Mouse (Mus musculus) left cerebral cortex, postnatal 14 days (tissue): ENCODE measurements at regions not wholly inside any gene's neighbourhood (a gene's known extent, or its start where the extent isn't known, plus 50 kb on each side); places are given as distances from the start of the nearest gene placed in this dataset.

Experiments
- DNase-seq, 2 experiments: peaks; one replicate each; pipeline ENCODE4 v3.0.0; 2021 to 2022; ENCODE audit warnings: low spot score in 2 of 2, mixed read lengths in 1 of 2
- intact Hi-C: fragments of 180-260 bp; cut with DNase I; formaldehyde crosslinking; loops from one replicate; pipeline ENCODE4 v1.15.1; 2025

DNA sequence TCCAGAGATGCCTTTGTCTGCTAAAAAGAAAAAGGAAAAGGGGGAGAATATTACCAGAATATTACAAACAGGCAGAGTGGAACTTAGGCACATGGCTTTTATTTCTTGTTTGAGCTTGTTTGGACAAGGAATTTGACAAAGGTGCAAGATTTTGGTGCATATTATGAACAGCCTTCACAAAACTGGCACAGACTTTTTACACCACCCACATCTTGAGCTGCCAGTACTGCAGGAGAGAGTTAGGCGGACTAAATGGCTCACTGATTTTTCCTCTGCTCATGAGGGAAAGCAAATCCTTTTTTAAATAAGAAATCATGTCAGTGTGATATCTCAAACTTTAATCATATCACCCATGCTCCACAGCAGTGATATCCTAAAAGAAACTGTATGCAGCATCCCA, 97.9 kb upstream of the F9 start:
- peak; percentile 5 to 7 for DNase-seq
- intact Hi-C loops = no loop called here
